Mouse (Mus musculus): ENCODE data around the gene Msl3. TPM values are rescaled to one million over a fixed set of nuclear protein-coding genes. Genes with fewer than 3 reads are reported as not detected.
"Not testable (repeated sequence)": the region's sequence is repeated elsewhere in the genome, so short reads cannot be mapped to it uniquely, and the experiment has no call there.

The Msl3 gene
- 10 to 100 TPM; 25.7 to 25.8 TPM for total RNA-seq (2021)
- long read RNA-seq, experiment 1, transcript Msl3-202 (12 exons, 2,316 nt): major isoform, 8 of 22 reads
- long read RNA-seq, experiment 1, partial matches to known transcripts: 5 of 22 reads
- long read RNA-seq, experiment 1, other reads (novel, unspliced or antisense): 6 of 22 reads
- long read RNA-seq, experiment 2, partial matches to known transcripts: 5 of 17 reads
- long read RNA-seq, experiment 2, other reads (novel, unspliced or antisense): 5 of 17 reads

- peak; percentile 73 to 79 for DNase-seq (ENCODE audit: low spot score in 2 of 2)
Observed at GRCm38 (mm10) chrX:168673525-168674406, at the start of gene Msl3. Gene Msl3, minus strand, starts transcription at chrX:168673898.

GRCm38 (mm10) chrX:168717969-168718368, 44.3 kb upstream of the Msl3 start:
- peak; percentile 1 to 6 for DNase-seq (ENCODE audit: low spot score in 2 of 2)

DNA sequence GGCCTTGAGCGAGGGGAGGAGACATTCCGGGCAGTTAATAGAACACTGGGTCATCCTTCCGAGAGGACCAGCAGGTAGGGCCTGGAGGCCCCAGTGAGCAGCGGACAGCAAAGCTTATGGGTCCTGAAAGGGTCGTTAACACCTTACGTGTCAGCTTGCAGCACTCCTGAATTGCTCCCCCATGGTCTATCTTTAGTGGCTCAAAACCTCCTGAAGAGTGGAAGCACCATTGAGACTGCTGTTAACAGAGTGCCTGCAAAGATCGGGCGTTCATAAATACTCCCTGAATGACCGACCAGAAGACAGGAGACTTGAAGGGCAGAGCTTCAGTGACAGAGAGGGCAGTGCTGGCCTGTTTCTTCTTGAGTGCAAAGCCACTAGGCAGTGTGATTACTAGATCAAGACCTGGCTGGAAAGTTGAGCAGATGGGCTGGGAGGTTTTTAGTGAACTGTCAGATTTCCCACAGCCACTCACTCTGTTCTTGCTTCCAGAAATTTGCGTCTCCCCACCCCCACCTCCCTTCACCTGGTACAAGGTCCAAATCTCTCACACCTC, 787 bp upstream of the Msl3 start:
- DNase-seq (ENCODE audit: low spot score in 2 of 2): peak in 1 of 2 experiments; percentile 7

DNA sequence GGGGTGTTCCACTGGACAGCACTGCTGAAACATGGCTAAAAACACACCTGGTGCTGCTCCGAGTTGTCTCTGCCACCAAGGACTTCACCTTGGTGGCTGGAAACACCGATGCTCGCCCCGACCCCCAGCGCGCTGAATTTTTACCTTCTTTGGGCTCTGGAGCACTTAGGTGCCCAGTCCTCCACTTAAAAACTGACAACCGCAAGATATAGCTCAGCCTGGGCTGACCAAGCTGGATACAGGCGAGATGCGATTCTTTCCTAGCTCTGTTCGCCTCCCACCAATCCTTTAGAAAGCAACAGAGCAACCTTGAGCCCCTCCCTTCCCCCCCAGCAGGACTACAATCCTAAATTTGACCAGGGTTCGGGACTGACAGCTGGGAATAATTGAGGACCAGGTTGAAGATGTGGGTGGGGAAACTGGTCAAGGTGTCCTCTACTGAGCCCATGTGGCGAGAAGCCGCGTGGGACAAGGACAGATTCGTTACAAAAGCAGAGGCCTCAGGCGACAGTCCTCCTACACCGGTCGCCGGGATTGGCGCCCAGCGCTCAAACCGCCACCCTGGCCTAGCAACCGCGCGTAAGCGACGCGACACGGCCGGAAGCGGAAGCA, 679 bp downstream of the Msl3 start:
- DNase-seq (ENCODE audit: low spot score in 2 of 2): peak; percentile 76 to 80

DNA sequence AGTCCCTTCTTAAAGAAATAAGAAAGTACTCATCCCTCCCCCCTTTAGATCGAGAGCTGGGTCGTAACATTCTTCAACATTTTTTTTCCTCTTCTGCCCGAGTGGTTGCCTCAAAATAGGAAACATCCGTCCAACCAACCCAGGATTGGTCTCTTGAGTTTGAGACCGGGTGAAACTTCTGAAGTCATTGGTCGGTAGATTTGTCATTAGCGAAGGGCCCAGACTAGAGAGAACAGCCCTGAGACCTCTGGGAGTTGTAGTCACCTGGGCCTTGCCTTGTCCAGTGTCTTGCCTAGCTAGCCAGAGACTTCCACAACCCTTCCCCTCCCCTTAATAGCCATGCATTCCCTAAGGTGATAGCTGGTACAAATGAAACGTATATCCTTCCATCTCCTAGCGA, 1.3 kb downstream of the Msl3 start:
- peak; percentile 15 to 49 for DNase-seq (ENCODE audit: low spot score in 2 of 2)

DNA sequence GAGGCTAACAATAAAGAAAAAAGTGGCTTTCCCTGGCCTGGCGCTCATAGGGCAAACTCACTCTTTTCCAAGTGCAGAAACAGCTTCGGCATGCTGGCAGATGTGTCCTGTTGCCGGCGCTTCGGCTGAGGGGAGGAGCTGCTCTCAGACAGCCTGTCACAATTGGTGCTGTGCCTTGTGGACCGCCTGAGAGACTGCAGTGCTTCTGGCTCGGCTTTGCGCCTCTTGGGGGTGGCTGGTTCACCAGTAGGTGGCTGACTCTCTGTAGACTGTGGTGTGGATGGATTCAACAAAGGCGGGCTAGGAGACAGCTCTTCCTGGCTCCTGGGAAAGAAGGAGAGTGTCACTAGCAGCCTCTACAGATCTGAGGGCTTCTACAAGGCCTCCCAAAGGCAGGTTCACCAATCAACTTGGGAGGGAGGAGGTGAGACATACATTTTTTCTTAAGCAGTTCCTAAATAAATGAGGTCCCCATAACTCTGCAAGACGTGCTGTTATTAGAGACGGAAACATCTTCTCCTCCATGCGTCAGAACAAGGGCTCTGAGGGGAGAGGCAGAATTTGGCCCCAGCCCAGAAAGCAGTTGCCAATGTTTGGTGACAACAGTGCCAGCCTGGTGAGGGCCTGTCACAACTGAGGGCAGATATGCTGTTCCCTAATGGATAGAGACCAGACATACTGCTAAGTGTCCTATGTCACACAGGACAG, 9.6 kb downstream of the Msl3 start:
- DNase-seq (ENCODE audit: low spot score in 2 of 2): no peak

GRCm38 (mm10) chrX:168660236-168660635, 13.5 kb downstream of the Msl3 start:
- no peak for DNase-seq (ENCODE audit: low spot score in 2 of 2)

DNA sequence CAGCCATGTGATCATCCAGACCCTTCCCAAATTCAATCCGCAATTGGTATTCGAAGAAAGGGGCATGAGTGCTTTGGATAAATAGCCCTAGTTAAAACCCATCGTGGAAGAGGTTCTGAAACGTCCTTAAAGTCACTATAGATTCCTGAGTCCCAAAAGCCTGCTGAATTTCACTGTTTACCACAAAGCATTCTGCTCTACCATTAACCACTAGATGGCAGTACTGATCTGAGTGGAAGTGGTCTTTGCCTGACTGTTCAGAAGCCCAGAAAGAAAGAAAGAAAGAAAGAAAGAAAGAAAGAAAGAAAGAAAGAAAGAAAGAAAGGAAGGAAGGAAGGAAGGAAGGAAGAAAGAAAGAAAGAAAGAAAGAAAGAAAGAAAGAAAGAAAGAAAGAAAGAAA, 13.9 kb downstream of the Msl3 start:
- DNase-seq (ENCODE audit: low spot score in 2 of 2): not testable (repeated sequence)

DNA sequence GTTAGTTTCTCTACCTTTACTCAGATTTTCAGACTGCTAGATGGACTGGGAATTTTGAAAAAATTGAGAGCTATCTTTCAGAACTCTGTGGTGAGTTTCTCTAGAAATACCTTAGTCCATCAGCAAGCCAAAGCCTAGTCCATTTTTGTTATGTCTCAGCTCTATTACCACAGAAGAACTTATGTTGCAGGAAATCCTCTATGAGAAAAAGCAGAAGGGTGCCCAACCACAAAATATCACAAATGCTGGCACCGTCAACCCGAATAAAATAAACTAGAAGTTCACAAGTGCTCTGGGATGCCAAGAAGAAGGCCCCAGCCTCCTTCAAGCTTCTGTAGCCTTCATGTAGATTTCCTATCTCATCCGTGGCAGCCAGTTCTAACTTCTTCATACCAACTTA, 14.4 kb downstream of the Msl3 start:
- no peak for DNase-seq (ENCODE audit: low spot score in 2 of 2)

DNA sequence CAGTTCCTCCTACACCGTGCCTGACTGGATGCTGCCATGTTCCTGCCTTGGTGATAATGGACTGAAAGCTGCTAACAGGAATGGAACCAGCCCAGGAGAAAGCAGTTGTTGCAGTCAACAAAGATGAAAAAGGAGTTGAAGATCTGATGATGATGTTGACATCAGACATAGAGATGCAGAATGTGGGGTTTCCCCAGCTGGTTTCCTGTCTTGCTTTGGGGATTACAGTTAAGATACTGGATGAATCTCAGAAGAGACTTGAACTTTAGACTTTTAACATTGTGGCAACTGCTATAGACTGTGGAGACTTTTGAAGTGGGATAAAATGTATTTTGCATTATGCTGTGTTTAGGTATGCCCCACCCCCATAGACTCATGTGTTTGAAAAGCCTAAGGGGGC, 15.9 kb downstream of the Msl3 start:
- DNase-seq (ENCODE audit: low spot score in 2 of 2): no peak

DNA sequence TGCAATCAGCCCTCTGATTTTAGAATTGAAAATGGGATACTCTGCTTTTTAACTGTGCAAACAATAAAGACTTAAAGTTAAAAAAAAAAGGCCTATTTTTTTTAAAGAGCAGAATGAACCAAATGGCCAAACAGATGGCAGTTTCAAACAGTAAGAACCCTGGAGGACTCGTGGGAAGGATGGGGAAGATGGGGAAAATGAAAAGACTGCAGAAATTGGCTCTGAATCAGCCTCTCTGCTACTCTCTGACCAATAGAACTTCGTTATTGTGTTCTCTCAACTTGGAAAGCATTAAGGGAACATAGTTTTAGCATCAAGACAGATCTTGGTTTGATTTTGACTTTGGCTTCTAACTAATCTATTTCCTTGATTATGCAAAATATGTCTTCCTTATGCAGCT, 24.4 kb downstream of the Msl3 start:
- no peak for DNase-seq (ENCODE audit: low spot score in 2 of 2)

DNA sequence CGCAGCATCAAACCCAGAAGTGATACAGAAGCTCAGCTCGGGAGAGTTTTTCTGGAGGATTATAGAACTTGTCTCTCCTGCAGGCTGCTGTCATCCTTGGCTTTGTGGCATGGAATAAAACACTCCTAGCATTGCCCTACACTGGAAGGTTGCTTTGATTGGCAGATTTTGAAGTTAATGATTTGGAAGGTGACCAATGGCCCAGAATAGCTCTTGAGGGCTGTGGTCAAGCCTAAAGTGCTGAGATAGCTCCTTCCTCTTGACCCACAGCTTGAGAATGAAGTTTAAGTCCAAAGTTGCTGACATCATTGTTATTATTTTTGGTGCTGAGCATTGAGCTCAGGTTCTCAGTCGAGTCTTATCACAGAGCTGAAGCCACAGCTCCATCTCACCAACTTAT, 26.0 kb downstream of the Msl3 start:
- DNase-seq (ENCODE audit: low spot score in 2 of 2): no peak

DNA sequence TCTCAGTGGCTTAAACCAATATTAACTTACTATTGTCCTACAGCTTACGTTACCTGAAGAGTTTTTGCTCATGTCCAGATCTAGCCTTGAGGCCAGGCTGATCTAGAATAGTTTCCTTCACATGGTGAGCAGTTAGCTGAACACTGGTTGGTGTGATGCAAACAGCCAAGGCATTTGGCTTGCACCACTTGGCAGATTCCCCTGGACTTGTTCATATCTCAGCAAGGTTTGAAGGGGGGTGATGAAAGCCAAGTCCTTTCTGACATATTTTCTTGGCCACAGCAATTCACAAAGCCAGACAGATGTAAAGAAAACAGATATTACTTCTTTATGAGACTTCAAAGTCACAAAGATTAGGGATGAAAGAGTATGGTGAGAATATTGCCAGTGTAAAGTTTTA, 30.2 kb downstream of the Msl3 start:
- DNase-seq (ENCODE audit: low spot score in 2 of 2): no peak

DNA sequence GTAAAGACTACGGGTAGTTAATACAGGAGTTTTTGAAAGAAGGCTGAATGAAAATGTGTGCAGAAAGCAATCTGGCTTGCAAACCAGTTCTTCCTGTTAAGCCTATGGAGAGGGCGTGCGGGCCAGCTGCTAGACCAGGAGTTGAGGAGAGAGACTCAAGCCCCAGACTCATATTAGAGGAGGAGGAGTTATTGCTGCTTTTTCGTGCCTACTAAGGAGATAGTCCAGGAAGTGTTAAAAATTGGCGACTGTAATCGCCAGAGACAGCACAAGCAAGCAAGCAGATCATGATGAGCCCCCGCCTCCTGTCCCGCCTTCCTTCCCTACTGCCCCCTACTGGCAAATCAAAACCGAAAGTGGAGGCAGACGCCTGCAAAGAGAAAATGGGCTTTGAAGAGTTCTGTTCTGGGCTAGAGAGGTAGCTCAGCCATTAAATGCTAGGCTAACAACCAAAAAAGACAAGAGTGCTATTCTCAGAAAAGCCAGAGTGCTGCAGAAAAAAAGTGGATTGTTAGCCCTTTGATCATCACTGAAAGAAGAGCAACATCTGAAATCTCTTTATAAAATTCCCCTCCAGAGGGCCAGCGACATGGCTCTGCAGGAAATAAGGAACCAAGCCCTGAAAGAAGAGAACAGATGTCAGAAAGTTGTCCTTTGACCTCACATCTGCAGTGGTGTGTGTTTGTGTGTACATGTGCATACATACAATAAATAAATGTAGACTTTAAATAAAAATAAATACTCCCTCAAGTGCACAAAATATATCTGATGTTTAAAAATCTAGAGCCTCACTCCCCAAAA, 33.9 kb downstream of the Msl3 start:
- DNase-seq (ENCODE audit: low spot score in 2 of 2): peak; percentile 54 to 59

Other genes starting within 250 kb of the Msl3 start
- 10 to 100 TPM; 44.2 to 46.4 TPM for gene Frmpd4, start 96.7 kb downstream of the Msl3 start, total RNA-seq (2021)
- 10 to 100 TPM in 1 of 2 experiments, 1 to 10 TPM in 1; 7.7 to 11.0 TPM for gene Arhgap6, start 121.2 kb upstream of the Msl3 start, total RNA-seq (2021)

Data from left cerebral cortex, adult 18-20 months (tissue).